In genomic region chr15:94543409-94544051, GRCm38 (mm10) we compare ENCODE assay signal across 7 mouse cellular contexts. TPM values are rescaled to one million over a fixed set of nuclear protein-coding genes. Genes with fewer than 3 reads are reported as not detected.
DNase-seq lines count a peak whose midpoint lies in the region; ATAC-seq lines count a peak whose summit lies in the region.

Gene Pus7l (minus strand): TSS chr15:94543547.
Gene Irak4 (plus strand): TSS chr15:94543643.

- WGBS in intestine, embryonic 16.5 days: under 1% methylated on average over 45 of the region's 45 CpGs
- WGBS in midbrain, embryonic 11.5 days: under 1% methylated on average over 45 of the region's 45 CpGs

- peak within 1 kb of the TSS; percentile 86 for H3K9ac ChIP-seq in intestine, embryonic 16.5 days (ENCODE audit: low read depth, low read length)
- H3K9ac ChIP-seq in midbrain, embryonic 11.5 days (ENCODE audit: low read length): peak within 1 kb of the TSS; percentile 68

- ATAC-seq in intestine, embryonic 16.5 days: peak; percentile 99
- ATAC-seq in midbrain, embryonic 11.5 days (ENCODE audit: low FRiP score): peak; percentile 99

- peak within 1 kb of the TSS; percentile 98 for H3K27ac ChIP-seq in intestine, embryonic 16.5 days (ENCODE audit: low read length)
- H3K27ac ChIP-seq in midbrain, embryonic 11.5 days (ENCODE audit: low read depth, low read length): no peak within 1 kb of the TSS

- no peaks in the 10 kb centered on the region for H3K9me3 ChIP-seq in intestine, embryonic 16.5 days (ENCODE audit: control insufficient read depth, low read length)
- no peaks in the 10 kb centered on the region for H3K9me3 ChIP-seq in midbrain, embryonic 11.5 days (ENCODE audit: control insufficient read depth, low read length)

- peak; percentile 91 for DNase-seq in adrenal gland, adult 8-10 months
- DNase-seq in embryo, embryonic 9.5 days (ENCODE audit: extremely low spot score): peak; percentile 96
- DNase-seq in gastrocnemius, postnatal 4 days (ENCODE audit: low spot score in 2 of 2): peak; percentile 80 to 91
- DNase-seq in left cerebral cortex, postnatal 36 days (ENCODE audit: low spot score in 2 of 2): peak; percentile 90 to 91
- peak; percentile 99 for DNase-seq in midbrain, embryonic 11.5 days (ENCODE audit: low spot score, missing footprints)
- DNase-seq in skeletal muscle tissue, adult 2 months (ENCODE audit: low read depth, low spot score): peak; percentile 95

- H3K4me1 ChIP-seq in intestine, embryonic 16.5 days (ENCODE audit: control insufficient read depth, insufficient read depth, low read length): peaks cover 5% of the 10 kb centered on the region
- H3K4me1 ChIP-seq in midbrain, embryonic 11.5 days (ENCODE audit: control insufficient read depth, insufficient read depth, low read length): no peaks in the 10 kb centered on the region

- H3K36me3 ChIP-seq in intestine, embryonic 16.5 days (ENCODE audit: control insufficient read depth, insufficient read depth, low read length): no peaks in the 10 kb centered on the region
- no peaks in the 10 kb centered on the region for H3K36me3 ChIP-seq in midbrain, embryonic 11.5 days (ENCODE audit: control insufficient read depth, insufficient read depth, low read length)

- H3K4me2 ChIP-seq in intestine, embryonic 16.5 days (ENCODE audit: low read depth, low read length): peak within 1 kb of the TSS; percentile 89
- H3K4me2 ChIP-seq in midbrain, embryonic 11.5 days: peak within 1 kb of the TSS; percentile 58

- H3K4me3 ChIP-seq in intestine, embryonic 16.5 days (ENCODE audit: low read length): peak within 1 kb of the TSS; percentile 94
- H3K4me3 ChIP-seq in midbrain, embryonic 11.5 days (ENCODE audit: low read depth, low read length): peak within 1 kb of the TSS; percentile 64

- H3K27me3 ChIP-seq in intestine, embryonic 16.5 days (replicated peaks; ENCODE audit: control insufficient read depth, insufficient read depth, low read length): no peaks in the 10 kb centered on the region
- no peaks in the 10 kb centered on the region for H3K27me3 ChIP-seq in midbrain, embryonic 11.5 days (ENCODE audit: control insufficient read depth, insufficient read depth, low read length)

- intact Hi-C loops in left cerebral cortex, postnatal 36 days (cut with DNase I): no loop called here

RNA-seq across cellular contexts. Expression of gene Pus7l, which starts in this region (rescaled TPM):
- total RNA-seq in adrenal gland, adult 8-10 months (2022): 1 to 10 TPM; 3.5 to 5.4 (median 4.2) TPM
- 1 to 10 TPM; 3.3 to 4.8 TPM for total RNA-seq in gastrocnemius, postnatal 4 days (2021)
- polyA plus RNA-seq in intestine, embryonic 16.5 days (2015; fragmentation: Nextera tagmentation; extraction: Ambion mirVana): 7.7 and 7.8 TPM in 2 replicates
- total RNA-seq in left cerebral cortex, postnatal 36 days (2021): 1 to 10 TPM; 4.0 to 4.4 TPM
- polyA plus RNA-seq in midbrain, embryonic 11.5 days (2014; fragmentation: Nextera tagmentation; extraction: Ambion mirVana): 7.9 and 8.8 TPM in 2 replicates

RNA-seq across cellular contexts. Expression of gene Irak4, which starts in this region (rescaled TPM):
- total RNA-seq in adrenal gland, adult 8-10 months (2022): 10 to 100 TPM; 11.9 to 16.8 (median 14.1) TPM
- total RNA-seq in gastrocnemius, postnatal 4 days (2021): 1 to 10 TPM; 6.1 to 6.5 TPM
- 22.3 and 23.6 TPM in 2 replicates for polyA plus RNA-seq in intestine, embryonic 16.5 days (2015; fragmentation: Nextera tagmentation; extraction: Ambion mirVana)
- total RNA-seq in left cerebral cortex, postnatal 36 days (2021): 1 to 10 TPM; 1.7 to 2.0 TPM
- polyA plus RNA-seq in midbrain, embryonic 11.5 days (2014; fragmentation: Nextera tagmentation; extraction: Ambion mirVana): 2.0 and 2.4 TPM in 2 replicates
